Mouse (Mus musculus): Measurements from ENCODE around the gene Poldip3.
"Not testable (repeated sequence)": the region's sequence is repeated elsewhere in the genome, so short reads cannot be mapped to it uniquely, and the experiment has no call there.

Gene Poldip3

GRCm38 (mm10) chr15:83164971-83165471 lies 15.8 kb upstream of the Poldip3 start:
- DNase-seq, result no peak

DNA sequence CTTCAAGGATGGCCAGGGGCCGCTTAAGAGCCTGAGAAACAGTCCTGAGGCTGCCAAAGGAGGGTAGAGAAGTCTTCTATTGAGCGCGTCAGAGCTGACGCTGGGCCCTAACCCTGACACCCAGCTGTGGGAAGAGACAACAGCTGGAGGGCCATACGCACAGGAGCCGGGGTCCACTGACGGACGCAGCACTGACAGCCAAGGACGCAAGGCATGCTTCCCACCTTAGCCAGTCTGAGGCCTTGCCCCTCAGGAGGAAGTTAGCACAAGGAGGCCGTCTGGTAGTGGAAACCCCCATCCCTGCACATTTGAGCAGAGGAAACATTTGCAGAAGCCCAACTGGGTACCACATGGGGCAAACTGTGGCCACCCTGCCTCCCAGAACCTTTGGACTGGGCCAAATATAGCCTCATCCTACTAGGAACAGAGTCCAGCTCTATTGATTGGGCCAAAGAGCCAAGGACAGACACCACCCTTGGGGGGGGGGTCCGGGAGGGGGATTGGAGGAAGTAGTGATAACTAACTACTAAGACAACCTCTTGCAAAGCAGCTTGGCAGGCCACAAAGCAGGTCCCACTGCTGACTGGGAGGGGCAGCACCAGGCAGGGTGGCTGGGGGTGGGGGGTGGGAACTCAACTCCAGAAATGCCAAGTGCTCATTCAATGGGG lies 13.8 kb upstream of the Poldip3 start:
- no peak for DNase-seq

GRCm38 (mm10) chr15:83162001-83162400 lies 12.8 kb upstream of the Poldip3 start:
- no peak for DNase-seq

DNA sequence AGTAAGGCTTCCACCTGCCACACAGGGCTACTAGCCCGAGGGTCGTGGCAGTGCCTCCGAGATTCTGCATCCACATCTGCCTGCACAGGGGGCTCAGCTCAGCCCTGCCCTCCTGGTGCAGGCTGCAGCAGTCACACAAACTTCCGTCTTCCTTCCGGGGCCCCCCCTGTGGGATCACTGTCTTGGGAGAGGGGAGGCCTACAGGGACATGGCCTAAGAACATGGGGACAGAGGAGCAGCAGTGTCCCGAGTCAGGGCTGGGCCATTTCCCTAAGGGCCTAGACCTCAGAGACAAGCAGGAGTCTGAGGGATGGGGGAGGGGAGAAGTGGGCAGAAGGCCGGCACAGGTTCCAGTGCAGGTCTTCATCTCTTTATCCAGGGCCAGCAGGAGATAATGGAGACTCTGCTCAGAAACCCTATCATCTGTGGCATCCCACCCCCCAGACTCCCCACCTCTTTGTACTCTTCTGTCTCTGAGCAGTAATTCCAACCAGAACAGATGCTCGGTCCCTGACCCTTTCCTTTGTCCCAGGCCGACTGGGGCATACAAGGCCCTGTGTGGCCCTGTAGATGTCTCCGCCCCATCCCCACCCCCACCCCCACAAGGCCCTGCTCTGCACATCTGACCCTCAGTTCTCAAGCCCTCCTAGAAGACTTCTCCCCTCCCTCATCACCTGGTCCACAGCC lies 12.0 kb upstream of the Poldip3 start:
- DNase-seq, result no peak

DNA sequence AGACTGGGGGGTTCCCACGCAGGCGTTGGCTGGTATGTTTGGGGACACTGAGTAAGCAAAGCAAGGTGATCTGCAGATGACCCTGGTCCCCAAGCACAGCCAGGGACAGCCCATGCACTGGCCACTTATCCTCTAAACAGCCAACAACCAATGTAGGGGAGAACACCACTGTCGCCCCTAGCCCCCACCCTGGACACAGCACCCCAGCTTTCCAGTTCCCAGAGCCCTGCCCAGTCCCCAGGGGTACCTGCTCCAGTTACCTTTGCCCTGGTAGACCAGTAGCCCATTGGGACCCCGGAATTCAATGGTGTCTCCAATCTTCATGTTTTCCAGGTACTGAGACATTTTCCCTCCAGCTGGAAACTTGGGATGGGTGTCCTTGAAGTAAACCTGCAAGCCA lies 11.4 kb upstream of the Poldip3 start:
- no peak for DNase-seq

GRCm38 (mm10) chr15:83159823-83160222 lies 10.6 kb upstream of the Poldip3 start:
- no peak for DNase-seq

DNA sequence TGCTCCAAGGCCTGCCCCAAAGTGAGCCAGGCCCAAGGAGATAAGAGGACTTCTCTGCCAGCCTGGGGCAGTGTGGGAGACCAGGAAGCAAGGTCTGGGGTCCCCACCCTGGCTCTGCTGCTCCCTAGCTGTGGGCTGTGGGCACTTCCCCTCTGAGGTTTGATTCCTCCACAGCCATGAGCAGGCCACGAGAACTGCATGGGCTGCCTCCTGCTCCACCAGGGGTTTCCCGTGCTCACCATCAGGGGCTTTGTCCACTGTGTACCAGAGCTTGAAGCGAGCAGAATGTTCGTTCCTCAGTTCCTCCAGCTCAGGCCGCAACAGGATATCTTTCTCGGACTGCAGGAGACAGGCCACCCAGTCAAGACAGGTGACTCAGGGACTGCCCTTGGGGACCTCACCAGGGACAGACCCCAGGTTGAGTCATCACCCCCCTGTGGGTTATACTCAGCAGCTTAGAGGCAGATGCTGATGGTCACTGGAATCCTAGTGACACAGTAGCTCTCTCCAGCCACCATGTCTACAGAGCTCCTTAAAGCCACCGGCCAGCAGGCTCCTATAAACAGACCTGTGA lies 9.5 kb upstream of the Poldip3 start:
- DNase-seq, result no peak

DNA sequence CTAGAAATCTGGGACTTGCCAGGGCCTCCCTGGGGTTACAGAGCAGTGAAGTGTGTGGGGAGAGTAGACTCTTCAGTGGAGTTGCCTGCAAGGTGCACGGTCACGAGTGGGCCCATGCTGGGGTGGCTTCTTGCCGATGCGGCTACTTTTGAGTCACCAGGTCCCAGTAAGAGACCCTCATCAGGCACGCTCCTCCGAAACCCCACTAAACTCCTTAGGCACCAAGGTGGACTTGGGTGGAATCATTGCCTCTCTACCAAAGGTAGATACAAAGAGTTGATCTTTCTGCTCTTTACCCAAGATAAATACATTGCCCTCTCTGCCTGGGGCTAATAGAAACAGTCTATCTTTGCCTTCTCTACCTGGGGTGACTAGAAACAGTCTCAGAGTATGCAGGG lies 8.5 kb upstream of the Poldip3 start:
- no peak for DNase-seq

DNA sequence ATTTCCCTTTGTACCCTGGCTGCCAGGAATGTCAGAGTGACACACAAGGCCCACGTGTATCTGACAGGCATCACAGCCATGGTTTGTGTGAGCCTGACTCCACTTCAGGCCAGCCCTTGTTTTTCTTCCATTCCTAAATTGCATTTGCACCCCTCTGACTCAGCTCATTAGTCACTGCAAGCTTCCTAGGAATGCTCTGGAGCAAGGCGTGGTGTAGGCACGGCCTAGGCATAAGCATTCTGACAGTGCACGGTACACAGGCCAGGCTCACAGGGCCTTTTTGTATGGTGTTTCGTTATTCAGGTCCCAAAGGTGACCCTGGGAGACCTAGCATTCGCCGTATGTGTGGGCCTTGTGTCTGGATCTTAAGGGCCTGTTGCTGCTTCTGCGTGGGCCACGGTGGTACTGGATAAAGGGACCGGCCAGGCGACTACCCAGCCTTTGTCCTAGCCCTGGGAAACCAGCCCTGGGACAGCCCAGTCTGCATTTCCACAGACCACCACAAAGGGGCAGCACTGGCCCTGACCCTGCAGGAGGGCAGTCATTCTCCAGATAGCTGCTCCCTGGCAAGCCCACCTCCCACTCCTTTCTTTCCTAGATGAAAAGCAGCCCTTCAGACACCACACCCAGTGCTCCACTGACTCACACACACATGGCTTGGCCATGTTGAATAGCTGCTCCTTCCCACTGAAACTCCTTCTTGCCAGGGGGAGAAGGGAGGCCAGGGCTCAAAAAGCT lies 7.9 kb upstream of the Poldip3 start:
- DNase-seq, result no peak

GRCm38 (mm10) chr15:83155672-83156419 lies 6.7 kb upstream of the Poldip3 start:
- no peak for DNase-seq

DNA sequence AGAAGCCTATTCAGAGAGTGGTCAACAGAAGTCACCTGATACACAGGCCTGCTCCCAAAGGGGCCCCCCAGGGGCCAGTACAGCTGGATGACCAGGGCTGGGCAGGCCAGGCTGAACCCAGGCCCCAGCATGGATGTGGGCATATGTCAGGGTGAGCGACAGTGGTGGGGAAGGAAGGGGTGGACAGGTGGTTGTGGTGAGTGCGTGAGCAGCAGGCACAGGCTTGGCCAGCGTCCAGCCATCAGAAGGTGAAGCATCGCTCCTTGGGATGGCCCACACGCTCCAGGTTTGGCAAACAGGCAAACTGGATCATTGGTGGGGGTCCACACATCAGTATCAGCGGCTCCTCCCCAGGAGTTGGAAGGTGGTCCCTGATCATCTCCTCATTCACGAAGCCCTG lies 5.1 kb upstream of the Poldip3 start:
- no peak for DNase-seq

DNA sequence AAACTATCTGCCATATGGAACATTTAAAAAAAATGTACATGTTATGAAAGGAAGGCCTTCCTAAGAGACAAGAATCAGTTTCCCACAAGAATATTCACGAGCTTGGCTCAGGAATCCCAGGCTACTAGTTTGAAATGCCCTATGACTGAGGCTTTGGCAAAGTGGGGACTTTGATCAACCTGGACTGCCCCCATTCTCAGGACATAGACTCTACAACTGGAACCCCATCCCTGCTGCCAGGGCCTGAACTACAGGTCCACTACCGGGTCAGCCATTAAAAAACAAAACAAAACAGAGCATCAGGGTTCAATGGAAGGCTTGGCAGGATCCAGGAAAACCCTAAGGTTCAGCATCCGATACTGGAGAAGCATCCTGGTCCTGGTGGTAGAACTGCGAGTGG lies 1.5 kb upstream of the Poldip3 start:
- no peak for DNase-seq

- DNase-seq, result no peak
Measured at GRCm38 (mm10) chr15:83150073-83150442, 874 bp upstream of the Poldip3 start.

- no peak for DNase-seq
Measured at GRCm38 (mm10) chr15:83148801-83149195, 386 bp downstream of the Poldip3 start.

DNA sequence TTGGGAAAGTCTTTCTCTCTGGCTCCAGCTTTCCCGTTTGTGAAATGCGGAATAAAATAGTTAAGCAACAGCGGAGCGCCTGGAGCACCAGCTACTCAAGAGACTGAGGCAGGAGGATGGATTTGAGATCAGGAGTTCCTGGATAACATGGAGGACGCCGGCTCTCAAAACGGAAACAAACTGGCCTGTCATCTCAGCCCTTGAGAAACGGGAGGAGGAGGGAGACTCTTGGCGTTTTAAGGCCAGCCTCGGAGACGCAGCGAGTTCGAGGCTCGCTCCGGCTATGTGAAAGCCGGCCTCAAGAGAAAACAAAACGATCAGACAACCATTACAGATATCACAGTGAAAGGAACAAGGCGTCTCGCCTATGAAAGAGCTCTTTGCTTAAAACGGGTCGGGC lies 789 bp downstream of the Poldip3 start:
- no peak for DNase-seq

- DNase-seq, result no peak
Measured at GRCm38 (mm10) chr15:83145541-83145940, 3.6 kb downstream of the Poldip3 start.

DNA sequence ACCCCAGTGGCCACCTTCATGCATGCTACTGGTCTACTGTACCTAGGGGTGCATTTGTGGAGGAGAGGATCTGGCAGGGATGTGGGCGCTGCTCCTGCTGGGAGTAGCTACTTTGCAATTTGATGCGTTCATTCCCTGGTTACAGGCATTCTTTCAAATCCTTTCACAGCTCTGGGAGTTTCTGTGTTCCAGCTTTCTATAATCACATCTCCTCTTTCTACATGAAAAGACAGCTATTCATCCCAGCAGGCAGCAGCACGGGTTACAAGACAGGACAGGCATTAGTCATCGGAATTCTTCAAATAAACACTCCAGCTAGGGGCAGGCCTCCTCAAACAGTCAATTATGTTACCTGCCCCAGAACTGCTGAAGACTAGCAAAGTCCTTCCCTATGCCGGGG lies 6.3 kb downstream of the Poldip3 start:
- no peak for DNase-seq

DNA sequence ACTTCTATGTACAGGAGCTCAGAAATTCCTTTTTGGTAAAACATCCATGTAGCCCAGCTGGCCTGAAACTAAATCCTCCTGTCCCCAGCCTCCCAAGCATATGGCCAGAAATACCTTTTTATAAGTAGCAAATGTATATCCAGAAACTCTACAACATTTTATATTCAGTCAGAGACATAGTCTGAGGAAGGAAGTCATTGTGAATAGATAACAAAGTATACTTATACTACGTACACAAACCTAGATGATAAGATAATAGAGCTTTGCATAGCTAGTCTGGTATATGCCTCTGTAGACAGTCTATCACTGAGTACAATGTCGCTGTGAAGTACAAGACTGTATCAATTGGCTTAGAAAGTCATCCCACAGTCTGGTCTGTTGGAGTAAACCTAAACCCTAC lies 13.5 kb downstream of the Poldip3 start:
- no peak for DNase-seq

- DNase-seq, result no peak
Measured at GRCm38 (mm10) chr15:83134671-83135070, 14.5 kb downstream of the Poldip3 start.

DNA sequence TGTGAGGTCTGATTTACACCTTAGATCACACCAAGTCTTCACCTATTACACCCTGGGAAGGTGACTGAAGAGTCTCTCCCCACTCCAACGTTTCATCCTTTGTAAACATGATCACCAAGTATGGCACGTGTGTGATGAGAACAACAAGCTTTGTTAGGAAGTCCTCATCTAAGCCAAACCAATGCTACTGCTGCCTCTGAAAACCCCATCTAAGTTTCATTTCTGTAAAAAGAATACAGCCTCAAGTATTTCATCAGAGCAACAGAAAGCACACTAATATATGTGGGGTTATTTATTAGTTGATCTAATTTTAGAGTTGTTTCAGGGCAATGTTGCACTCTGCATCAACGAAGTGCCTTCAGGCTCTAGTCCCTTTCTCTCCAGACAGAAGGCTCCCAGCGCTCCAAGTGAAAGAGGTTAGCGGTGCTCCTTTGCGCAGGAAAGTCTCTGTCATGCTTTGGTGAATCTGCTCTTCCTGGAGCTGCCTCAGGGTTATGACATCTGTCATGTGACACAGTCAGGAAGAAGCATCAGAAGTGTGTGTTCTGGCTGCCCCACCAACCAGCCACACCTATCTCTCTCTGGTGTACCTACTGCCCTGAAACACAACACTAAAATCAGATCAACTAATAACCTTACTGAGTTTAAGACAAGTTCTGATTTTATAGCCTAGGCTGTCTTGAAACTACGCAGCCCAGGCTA lies 19.5 kb downstream of the Poldip3 start:
- DNase-seq, result no peak

- DNase-seq, result not testable (repeated sequence)
Measured at GRCm38 (mm10) chr15:83127037-83127436, 22.1 kb downstream of the Poldip3 start.

GRCm38 (mm10) chr15:83126582-83126981 lies 22.6 kb downstream of the Poldip3 start:
- DNase-seq, result no peak
